Mouse (Mus musculus): ENCODE measurements around the gene Runx3.

- no peak for TF ChIP-seq CTCF (IDR thresholded peaks at IDR 0.05; ENCODE audit: borderline replicate concordance, insufficient read depth, low read length)
- no peak for TF ChIP-seq POLR2A (IDR thresholded peaks at IDR 0.05; ENCODE audit: low read depth, low read length)
These were observed 36.9 kb downstream of the Runx3 start for GRCm38 (mm10) chr4:135157329-135157728.

Data from embryonic fibroblast, embryonic 13.5 days (primary cell).